Mouse (Mus musculus): Measurements from ENCODE around the gene Orai3. TPM values are rescaled to one million over a fixed set of nuclear protein-coding genes. Genes with fewer than 3 reads are reported as not detected.

Gene Orai3
- total and polyA plus RNA-seq, 3 experiments = 10.3 to 16.9 (median 11.6) TPM

- in situ Hi-C loops (cut with MboI; ENCODE audit: low pct_ligation_motif_present, low pct_unique_long_range_greater_than_20kb, low sequenced_read_pairs) = no loop called here
- peak; percentile 96 for DNase-seq (ENCODE audit: extremely low read depth)
- H3K27me3 ChIP-seq (replicated peaks) = no peaks in the 10 kb centered on the region
- H3K27ac ChIP-seq (ENCODE audit: insufficient read depth, low read depth) = peak overlapping the region; percentile 73
- H3K4me3 ChIP-seq (replicated peaks in 1 of 3; ENCODE audit: low read depth in 2 of 3, low read length in 2 of 3, poor library complexity in 1 of 3) = peak overlapping the region; percentile 71 to 98 (median 87)
- peak overlapping the region; percentile 73 for H3K9ac ChIP-seq (ENCODE audit: insufficient read depth, low read depth)
- dilution Hi-C loops (cut with MboI; ENCODE audit: extremely low pct_ligation_motif_present, extremely low pct_unique_long_range_greater_than_20kb, low sequenced_read_pairs) = no loop called here
- H3K4me1 ChIP-seq (ENCODE audit: control insufficient read depth in 1 of 2, insufficient read depth in 2 of 2) = peaks cover 4 to 18% of the 10 kb centered on the region in 2 experiments; a peak in 3 of 4 replicates
- no peaks in the 10 kb centered on the region for H3K79me2 ChIP-seq (replicated peaks; ENCODE audit: control insufficient read depth, extremely low read depth, insufficient read depth, poor library complexity, severe bottlenecking)
- H3K36me3 ChIP-seq (replicated peaks in 1 of 2; ENCODE audit: control insufficient read depth in 1 of 2, insufficient read depth in 1 of 2, low read length in 1 of 2) = peaks cover 23 to 26% of the 10 kb centered on the region in 2 experiments
- H3K9me3 ChIP-seq (replicated peaks; ENCODE audit: low read length) = peaks cover 2% of the 10 kb centered on the region
- no peak; the same call in 1 of the 2 replicates for TF ChIP-seq ETS1 (conservative IDR thresholded peaks at IDR 0.05; ENCODE audit: low read depth, low read length)
- TF ChIP-seq MEF2A (IDR thresholded peaks at IDR 0.05; ENCODE audit: borderline replicate concordance, low read depth, low read length) = no peak
- TF ChIP-seq RCOR1 (conservative IDR thresholded peaks at IDR 0.05; ENCODE audit: low read depth, low read length) = peak; percentile 51; the same call in 1 of the 2 replicates
- no peak for TF ChIP-seq SMC3 (IDR thresholded peaks at IDR 0.05; ENCODE audit: low read depth, low read length)
- no peak for TF ChIP-seq ZMIZ1 (IDR thresholded peaks at IDR 0.05; ENCODE audit: low read depth, low read length)
- TF ChIP-seq MAZ (IDR thresholded peaks at IDR 0.05; ENCODE audit: low read depth, low read length) = peak; percentile 75
- TF ChIP-seq JUND (conservative IDR thresholded peaks at IDR 0.05; ENCODE audit: low read depth, low read length) = no peak
- peak; percentile 54 for TF ChIP-seq USF1 (IDR thresholded peaks at IDR 0.05; ENCODE audit: low read depth, low read length)
- TF ChIP-seq HCFC1 (IDR thresholded peaks at IDR 0.05; ENCODE audit: low read depth, low read length) = peak; percentile 87
- TF ChIP-seq ZC3H11A (IDR thresholded peaks at IDR 0.05; ENCODE audit: low read depth, low read length) = no peak
- TF ChIP-seq SIN3A (IDR thresholded peaks at IDR 0.05; ENCODE audit: low read length) = 0 out of 2 replicates have a peak, but pooled peaks have one; percentile 42
- TF ChIP-seq ZKSCAN1 (IDR thresholded peaks at IDR 0.05; ENCODE audit: borderline replicate concordance, low read depth, low read length) = no peak
- TF ChIP-seq TCF12 (IDR thresholded peaks at IDR 0.05; ENCODE audit: low read depth, low read length) = no peak; the same call in 1 of the 2 replicates
- TF ChIP-seq POLR2A (IDR thresholded peaks at IDR 0.05; ENCODE audit: low read depth, low read length) = peak; percentile 54; the same call in 1 of the 2 replicates
- no peak for TF ChIP-seq USF2 (conservative IDR thresholded peaks at IDR 0.05; ENCODE audit: low read depth, low read length)
- TF ChIP-seq UBTF (IDR thresholded peaks at IDR 0.05; ENCODE audit: low read depth, low read length) = 0 out of 2 replicates have a peak, but pooled peaks have one; percentile 14
- TF ChIP-seq E2F4 (IDR thresholded peaks at IDR 0.05; ENCODE audit: insufficient replicate concordance, low read depth, low read length) = no peak; the same call in 1 of the 2 replicates
- no peak for TF ChIP-seq RAD21 (IDR thresholded peaks at IDR 0.05; ENCODE audit: low read depth, low read length)
- TF ChIP-seq MAFK (IDR thresholded peaks at IDR 0.05; ENCODE audit: insufficient replicate concordance, low read length) = no peak
- no peak for TF ChIP-seq MXI1 (IDR thresholded peaks at IDR 0.05; ENCODE audit: low read depth, low read length)
- no peak for TF ChIP-seq CTCF (conservative IDR thresholded peaks at IDR 0.05 in 1 of 2, IDR thresholded peaks at IDR 0.05 in 1 of 2; ENCODE audit: low read depth in 2 of 2, low read length in 2 of 2)
- no peak for TF ChIP-seq EP300 (IDR thresholded peaks at IDR 0.05; ENCODE audit: low read length)
- TF ChIP-seq KAT2A (IDR thresholded peaks at IDR 0.05; ENCODE audit: insufficient replicate concordance, low read length) = peak; percentile 92; the same call in 1 of the 2 replicates
- TF ChIP-seq NRF1 (IDR thresholded peaks at IDR 0.05; ENCODE audit: low read depth, low read length) = peak; percentile 43; the same call in 1 of the 2 replicates
- peak; percentile 56 for TF ChIP-seq CHD2 (IDR thresholded peaks at IDR 0.05; ENCODE audit: low read length)
- TF ChIP-seq NELFE (IDR thresholded peaks at IDR 0.05; ENCODE audit: low read depth, low read length) = peak; percentile 66
- peak; percentile 55 for TF ChIP-seq MAX (IDR thresholded peaks at IDR 0.05; ENCODE audit: low read length)
- TF ChIP-seq POLR2AphosphoS2 (IDR thresholded peaks at IDR 0.05; ENCODE audit: low read depth, low read length) = no peak
- TF ChIP-seq PAX5 (IDR thresholded peaks at IDR 0.05; ENCODE audit: low read length) = no peak
- peak; percentile 33; the same call in 1 of the 2 replicates for TF ChIP-seq GABPA (IDR thresholded peaks at IDR 0.05; ENCODE audit: insufficient replicate concordance, low read depth, low read length)
- TF ChIP-seq ELF1 (IDR thresholded peaks at IDR 0.05; ENCODE audit: low read depth, low read length) = peak; percentile 56
- TF ChIP-seq IRF4 (IDR thresholded peaks at IDR 0.05; ENCODE audit: low read depth, low read length) = 0 out of 2 replicates have a peak, but pooled peaks have one; percentile 25
- no peak for TF ChIP-seq ZNF384 (IDR thresholded peaks at IDR 0.05; ENCODE audit: low read depth, low read length)
- TF ChIP-seq TBP (conservative IDR thresholded peaks at IDR 0.05; ENCODE audit: low read depth, low read length) = no peak; the same call in 1 of the 2 replicates
- TF ChIP-seq MYC (IDR thresholded peaks at IDR 0.05; ENCODE audit: low read depth, low read length) = no peak
- TF ChIP-seq JUN (IDR thresholded peaks at IDR 0.05; ENCODE audit: insufficient read depth, low read depth, low read length) = no peak
- TF ChIP-seq BHLHE40 (IDR thresholded peaks at IDR 0.05; ENCODE audit: low read depth, low read length) = no peak
- no peak for TF ChIP-seq CHD1 (IDR thresholded peaks at IDR 0.05; ENCODE audit: low read depth, low read length)
- peak overlapping the region; percentile 87 for H3K4me2 ChIP-seq (ENCODE audit: insufficient read depth, low read depth, poor library complexity, severe bottlenecking)
These were observed 24.4 kb upstream of the Orai3 start for GRCm38 (mm10) chr7:127745251-127745651.

Measured in CH12.LX (cell line).